Mouse (Mus musculus) C2C12 (cell line): ENCODE results near the gene Heg1.

Source experiments
- CTCF ChIP-seq: IDR thresholded peaks from one replicate; pipeline ENCODE4 v1.5.1; 2011; ENCODE audit not compliant: control insufficient read depth, insufficient read depth, insufficient read length
- MAX ChIP-seq: IDR thresholded peaks from one replicate; pipeline ENCODE4 v1.6.1; 2011; ENCODE audit warnings: mild to moderate bottlenecking, control low read depth
- USF1 ChIP-seq: IDR thresholded peaks from one replicate; pipeline ENCODE4 v1.6.1; 2011; ENCODE audit warnings: low read depth, mild to moderate bottlenecking, control low read depth, moderate library complexity

DNA sequence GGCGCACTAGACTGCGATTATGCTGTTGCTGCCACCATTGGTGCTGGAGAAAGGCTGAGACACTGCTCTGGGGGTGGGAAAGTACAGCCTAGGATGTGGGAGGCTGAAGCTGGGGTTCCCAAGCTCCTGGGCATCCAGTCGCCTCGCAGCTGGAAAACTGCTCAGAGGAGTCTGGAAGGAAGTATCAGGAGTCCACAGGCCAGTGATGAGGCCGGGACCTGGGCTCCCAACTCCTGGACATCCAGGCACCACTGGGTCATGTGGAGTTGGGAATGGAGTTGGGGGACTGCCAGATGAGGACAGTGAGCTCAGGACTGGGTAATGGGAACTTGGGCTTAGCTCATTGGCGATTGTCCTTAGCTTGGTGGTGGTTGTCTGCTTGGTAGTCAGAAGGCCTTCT lies 31.1 kb upstream of the Heg1 start:
- TF ChIP-seq MAX (no peak), USF1 (no peak), CTCF (no peak)
